Mouse (Mus musculus) lung, adult 18-20 months (tissue): ENCODE data around the gene Tbx20.

Source experiments
- DNase-seq, 2 experiments: peaks; one replicate each; pipeline ENCODE4 v3.0.0; 2022; ENCODE audit warnings: mixed read lengths in 2 of 2

The Tbx20 gene

GRCm38 (mm10) chr9:24767056-24767455 is 7.0 kb downstream of the Tbx20 start:
- no peak for DNase-seq

- no peak for DNase-seq
Measured at GRCm38 (mm10) chr9:24765572-24765971, 8.5 kb downstream of the Tbx20 start.

- DNase-seq: no peak
Measured at GRCm38 (mm10) chr9:24760461-24760860, 13.6 kb downstream of the Tbx20 start.

- DNase-seq: no peak
Measured at GRCm38 (mm10) chr9:24744958-24745357, 29.1 kb downstream of the Tbx20 start.

GRCm38 (mm10) chr9:24701246-24701645 is 72.9 kb downstream of the Tbx20 start:
- DNase-seq: no peak

- no peak for DNase-seq
Measured at GRCm38 (mm10) chr9:24696405-24696778, 77.7 kb downstream of the Tbx20 start.

GRCm38 (mm10) chr9:24695700-24696404 is 78.3 kb downstream of the Tbx20 start, which contains the start of gene Dpy19l2:
Gene Dpy19l2 (minus strand): TSS chr9:24696293.
- peak in 1 of 2 experiments; percentile 9 for DNase-seq
